Mouse (Mus musculus) brain, adult 2 months (tissue): Measurements from ENCODE around the gene Zfp106.

Source experiments
- DNase-seq: peaks from one replicate; pipeline ENCODE4 v3.0.0; 2011; ENCODE audit warnings: low read depth, low spot score

Zfp106 gene

DNA sequence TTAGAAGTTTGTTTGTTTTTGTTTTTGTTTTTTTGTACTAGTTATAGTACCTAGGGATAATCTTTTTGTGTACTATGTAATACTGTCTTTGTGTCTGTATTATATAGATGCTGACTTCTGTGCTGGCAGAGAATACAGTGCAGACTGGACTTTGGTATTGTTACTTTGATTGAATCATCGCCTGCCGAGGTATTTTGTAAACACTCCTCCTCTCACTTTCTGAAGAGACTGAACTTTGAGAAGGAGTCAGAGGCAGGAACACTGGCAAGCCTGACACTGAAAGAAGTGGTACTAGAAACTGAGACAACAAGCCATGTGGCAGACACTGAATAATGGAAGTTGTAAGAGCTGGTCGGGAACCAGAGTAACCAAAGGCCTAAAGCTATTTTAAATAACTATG lies 6.8 kb downstream of the Zfp106 start:
- no peak for DNase-seq

DNA sequence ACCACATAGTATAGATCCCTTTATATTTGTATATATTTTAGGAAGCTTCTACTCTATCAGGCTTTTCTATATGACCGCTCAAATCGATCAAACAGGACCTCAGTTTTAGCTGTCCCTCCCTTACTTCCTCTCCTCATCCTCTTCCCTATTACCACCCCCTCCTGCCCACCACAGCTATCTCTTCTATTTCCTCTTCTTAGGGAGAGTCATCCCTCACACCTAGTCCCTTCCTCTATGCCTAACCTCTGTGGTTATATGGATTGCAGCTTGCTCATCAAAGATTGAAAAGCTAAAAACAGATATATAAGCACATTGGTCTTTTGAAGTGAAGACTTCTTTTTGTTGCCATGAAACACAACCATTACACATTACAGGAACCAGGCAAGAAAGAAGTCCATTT lies 18.9 kb downstream of the Zfp106 start:
- no peak for DNase-seq

DNA sequence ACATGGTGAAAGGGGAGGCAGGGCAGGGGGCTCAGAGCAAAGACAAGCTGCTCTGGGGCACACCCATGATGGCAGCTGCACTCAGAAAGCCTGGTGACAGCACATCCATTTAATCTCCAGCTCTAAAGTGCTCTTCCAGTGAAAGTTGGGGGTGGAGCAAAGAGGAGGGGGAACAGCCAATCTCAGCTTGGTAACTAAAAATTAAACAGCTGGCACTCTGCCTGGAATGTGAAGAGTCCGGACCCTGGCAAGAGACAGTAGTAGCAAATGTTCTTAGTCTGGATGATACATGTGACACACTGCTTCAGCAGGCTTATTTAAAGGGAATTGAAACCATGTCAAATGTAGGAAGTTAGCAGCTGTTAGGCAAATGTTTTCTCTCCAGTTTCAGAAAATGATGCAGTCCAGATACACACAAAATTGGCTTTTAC lies 23.9 kb downstream of the Zfp106 start:
- DNase-seq = peak; percentile 94

DNA sequence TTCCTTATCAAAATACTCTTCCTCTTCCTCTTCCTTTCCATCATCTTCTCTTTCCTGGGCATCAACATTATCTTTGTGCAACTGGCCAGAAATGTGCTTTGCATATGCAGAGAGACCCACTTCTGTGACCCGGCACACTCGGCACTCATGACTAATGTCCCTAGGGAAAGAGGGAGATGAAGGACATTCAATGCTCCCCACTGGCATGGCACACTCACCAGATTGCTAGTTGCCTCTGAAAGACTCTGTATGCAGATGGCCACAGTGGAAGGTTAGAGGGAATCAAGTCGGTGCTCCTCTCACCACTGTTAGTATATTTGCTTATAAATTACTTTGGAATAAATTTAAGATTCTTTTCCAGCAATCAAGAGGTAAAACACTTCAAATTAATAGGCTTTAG lies 24.3 kb downstream of the Zfp106 start:
- peak; percentile 29 for DNase-seq

DNA sequence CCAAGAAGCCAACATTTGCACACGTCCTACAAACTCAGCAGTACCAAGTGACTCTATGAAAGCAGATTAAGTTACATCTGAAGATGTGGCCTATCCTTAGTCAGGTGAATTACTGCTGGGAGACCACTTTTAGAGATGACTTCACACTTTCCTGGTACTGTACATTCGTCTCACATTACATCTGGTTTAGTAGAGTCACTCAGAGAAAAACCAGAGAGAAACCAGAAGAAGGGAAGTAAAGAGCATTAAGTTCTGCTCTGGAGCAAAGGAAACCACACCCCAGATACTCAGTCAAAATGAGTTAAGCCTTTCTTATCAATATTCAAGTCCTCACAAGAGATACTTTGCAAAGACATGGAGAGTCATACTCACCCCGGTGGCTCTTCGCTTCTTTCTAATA lies 32.4 kb downstream of the Zfp106 start:
- no peak for DNase-seq

DNA sequence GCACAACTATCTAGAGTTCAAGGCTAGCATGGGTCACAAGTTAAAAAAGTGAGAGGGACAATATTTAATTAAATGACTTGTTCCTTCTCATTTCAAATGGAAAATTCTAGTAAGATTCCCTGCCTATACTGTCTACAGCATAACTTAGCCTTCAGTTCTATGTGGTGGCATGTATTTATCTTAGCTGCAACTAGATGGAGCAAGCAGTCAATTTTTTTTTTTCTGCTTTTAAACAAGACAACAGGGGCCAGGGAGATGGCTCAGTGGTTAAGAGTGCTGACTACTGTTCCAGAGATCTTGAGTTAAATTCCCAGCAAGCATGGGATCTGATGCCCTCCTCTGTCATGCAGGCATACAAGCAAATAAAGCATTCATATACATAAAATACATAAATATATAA lies 34.1 kb downstream of the Zfp106 start:
- DNase-seq = no peak

DNA sequence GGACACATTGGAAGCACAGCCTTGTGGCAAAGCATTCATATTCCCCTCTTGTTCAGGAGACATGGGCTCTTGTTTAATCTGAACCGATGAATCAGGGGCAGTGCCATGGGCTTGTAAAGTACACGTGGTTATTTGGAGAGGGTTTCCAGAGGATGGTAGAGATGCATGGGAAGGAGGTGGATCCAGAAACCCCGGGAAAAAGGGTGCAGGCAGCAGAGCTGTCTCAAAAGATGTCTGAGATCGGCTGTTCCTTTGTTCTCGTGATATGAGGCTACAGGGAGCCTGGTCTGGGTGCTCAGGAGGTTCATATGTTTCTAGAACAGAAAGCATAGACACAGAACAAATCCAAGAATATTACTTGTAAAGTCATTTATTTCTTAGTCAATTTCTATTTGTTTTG lies 36.9 kb downstream of the Zfp106 start:
- DNase-seq = no peak

DNA sequence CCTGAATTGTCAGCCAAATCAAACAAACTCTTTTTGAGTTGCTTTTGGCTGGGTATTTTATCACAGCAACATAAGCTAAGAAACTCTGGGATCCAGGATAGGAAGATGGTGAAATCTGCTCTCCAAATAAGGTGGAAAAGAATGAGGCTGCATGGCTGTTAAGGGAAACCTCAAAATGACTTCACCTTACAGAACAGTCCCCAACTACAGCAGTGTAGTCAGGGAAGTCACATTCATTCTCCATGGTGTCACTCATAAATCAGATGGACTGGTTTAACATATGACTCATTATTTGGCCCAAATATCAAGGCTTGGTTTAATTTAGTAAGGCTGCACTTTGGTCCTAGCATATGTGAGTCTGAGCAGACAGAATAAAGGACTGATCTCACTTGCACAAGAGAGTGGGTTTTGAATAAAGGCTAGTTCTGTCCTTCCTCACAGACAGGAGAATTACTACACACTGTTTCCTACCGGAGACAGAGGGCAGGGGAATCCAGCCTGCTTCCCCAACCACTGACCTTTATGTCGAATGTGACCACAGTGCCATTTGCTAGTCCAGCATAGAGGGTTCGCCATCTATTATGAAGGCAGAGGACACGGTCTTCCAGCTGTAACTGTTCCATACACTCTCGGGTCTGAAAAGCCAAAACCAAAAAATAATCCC lies 45.0 kb downstream of the Zfp106 start:
- no peak for DNase-seq

DNA sequence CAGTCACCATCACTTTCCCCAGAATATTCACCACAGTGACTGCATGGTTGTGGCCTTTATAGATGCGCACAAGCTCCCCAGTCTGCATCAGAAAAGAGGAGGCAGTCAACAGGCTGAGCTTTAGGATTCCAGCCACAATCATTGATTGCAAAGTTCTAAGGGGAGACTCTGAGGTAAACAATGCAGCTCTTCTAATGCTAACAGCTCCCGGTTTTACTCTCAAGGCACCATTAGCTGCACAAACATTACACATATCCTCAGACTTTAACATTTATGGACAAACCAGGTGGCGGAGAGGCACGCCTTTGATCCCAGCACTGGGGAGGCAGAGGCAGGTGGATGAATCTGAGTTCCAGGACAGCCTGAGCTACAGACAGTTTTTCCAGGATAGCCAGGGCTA lies 49.5 kb downstream of the Zfp106 start:
- no peak for DNase-seq

DNA sequence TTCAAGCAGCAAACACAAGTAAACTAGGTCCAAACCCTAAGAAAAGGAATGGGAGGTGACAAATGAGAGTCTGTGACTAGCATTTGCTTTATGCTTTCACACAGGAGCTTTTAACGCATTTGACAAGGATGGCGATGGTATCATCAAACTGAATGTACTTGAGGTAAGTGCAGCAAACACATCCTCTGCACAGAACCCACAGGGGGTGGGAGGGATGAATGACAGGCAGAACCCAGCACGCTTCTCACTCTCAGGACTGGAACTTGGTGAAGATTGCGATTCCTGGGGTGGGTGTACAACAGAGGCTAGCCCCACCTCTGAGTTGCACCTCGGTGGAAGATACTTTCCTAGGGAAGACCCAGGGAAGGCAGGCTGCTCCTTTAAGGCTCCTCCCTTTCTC lies 59.7 kb downstream of the Zfp106 start:
- DNase-seq = no peak

DNA sequence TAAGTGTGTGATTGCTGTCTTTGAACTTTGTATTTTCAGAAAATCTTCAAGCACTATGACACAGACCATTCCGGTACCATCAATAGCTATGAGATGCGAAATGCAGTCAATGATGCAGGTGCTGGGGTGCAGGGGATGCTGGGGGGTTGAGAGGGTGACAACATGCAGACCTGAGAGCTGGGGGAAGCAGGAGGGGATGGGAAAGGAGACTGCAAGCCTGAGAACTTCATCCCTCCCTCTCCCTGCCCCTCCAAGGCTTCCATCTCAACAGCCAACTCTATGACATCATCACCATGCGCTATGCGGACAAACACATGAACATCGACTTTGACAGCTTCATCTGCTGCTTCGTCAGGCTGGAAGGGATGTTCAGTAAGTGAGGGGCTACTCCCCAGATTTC lies 60.5 kb downstream of the Zfp106 start:
- DNase-seq = no peak

DNA sequence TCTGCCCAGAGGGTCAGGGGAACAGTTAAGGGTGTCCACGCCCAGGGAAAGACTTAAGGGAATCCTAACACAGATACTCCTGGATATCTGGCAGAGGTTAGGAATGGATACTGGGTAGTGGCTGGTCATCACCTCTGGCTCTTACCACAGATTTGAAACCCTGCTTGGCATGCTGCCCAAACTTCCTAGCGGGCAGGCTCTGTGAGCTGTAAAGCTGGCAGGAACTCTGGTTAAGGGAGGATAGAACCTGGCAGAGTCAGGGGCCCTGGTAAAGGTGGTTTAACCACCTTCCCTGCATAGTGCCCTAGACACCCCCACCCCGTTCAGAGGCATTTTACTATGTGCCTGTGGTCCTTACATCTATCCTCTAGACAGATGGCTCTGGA lies 61.0 kb downstream of the Zfp106 start:
- no peak for DNase-seq

DNA sequence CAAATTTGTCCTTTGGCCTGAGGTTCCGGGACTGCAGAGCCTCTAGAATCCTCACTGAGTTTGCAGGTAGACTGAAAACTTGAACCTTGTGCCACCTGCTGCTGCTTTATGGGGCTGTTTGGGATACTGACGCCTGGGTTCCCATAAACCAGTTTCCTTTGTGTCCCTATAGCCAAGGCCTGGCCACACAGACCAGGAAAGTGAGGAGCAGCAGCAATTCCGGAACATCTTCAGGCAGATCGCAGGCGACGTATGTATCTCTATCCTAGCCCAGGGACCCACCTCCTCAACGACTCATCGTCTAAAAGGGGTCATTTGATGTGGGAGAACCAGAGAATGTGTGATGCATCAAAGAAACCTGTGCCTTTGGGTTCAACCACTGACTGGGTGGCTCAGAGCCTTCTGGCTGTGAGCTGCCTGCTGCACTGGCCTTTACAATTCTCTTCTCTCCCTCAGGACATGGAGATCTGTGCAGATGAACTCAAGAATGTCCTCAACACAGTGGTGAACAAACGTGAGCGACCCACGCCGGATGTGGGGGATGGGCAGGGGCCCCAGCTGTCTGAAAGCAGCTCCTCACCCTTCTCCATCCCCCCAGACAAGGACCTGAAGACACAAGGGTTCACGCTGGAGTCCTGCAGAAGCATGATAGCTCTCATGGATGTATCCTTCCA lies 61.6 kb downstream of the Zfp106 start:
- DNase-seq = no peak

DNA sequence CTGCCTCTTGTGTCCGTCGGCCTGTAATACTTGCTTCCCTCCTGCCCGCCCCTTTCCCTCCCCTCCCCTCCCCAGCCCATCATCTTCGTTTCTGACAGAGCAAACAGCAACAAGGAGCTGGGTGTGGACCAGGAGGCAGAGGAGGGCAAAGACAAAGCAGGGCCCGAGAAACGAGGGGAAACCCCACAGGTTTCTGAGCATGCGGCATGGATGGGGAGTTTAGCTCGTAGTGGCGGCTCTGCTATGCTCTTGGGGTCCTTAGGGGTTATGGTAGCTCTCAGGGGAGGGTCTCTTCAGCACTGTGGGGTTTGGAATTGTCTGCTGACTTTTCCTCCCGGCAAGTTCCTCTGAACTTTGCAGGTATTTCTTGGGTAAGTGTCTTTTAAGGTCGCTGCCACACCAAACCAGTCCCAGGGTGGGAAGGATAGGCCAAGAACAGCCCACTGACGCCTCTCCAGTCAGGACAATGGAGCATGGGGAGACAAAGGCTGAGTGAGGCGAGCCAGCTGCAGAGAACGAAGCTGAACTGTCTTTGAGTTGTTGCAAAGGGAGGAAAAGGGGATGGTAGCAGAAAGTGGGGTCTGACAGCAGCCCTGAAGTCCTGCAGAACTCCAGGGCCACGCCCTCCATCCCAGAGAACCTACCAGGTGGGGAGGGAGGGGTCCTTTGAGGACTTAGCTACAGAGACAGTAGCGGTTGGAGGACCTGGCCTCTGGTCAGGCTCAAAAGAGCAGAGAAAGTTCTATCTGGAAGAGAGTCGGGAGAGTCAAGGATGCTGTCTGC lies 62.3 kb downstream of the Zfp106 start:
- DNase-seq = no peak

DNA sequence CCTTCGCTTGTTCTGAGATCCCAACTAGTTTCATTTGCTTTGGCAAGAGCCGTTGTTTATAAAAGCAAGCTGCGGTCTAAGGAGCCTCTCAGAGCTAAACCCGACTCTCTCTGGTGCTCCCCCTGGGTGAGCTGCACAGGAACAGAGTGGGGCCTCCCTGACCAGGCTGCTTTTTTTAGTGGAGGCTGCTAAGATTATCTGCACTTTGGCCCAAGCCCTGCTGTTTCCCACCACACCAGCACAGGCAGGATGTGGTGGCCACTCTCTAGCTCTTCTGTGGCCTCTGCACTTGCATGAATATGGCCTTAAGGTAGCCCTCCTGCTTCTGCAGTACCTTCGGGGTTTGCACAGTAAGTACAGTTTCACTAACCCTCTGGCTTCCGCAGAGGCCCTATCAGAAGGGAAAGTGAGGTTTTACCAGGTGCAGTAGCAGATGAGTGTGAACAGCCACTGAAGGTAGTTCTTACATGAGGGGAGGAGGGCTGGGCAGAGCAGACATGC lies 63.6 kb downstream of the Zfp106 start:
- no peak for DNase-seq

DNA sequence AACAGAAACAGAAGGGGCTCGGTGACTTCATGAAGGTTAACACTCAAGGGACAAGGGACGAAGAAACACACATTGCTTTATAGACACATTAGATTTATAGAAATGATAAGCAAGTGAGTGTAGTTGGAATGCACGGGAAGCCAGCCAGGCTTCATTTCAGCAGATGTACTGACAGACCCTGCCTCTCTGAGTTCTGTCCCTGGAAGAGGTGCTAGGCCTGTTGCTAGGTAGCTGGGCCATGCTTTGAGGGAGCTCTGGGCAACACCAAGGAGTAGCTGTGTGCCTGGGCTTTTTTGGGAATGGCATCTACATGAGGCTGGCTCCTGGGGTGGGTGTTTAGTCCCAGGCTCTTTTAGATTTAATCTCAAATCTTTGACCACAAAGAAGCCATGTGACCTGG lies 67.1 kb downstream of the Zfp106 start:
- DNase-seq = peak; percentile 66

DNA sequence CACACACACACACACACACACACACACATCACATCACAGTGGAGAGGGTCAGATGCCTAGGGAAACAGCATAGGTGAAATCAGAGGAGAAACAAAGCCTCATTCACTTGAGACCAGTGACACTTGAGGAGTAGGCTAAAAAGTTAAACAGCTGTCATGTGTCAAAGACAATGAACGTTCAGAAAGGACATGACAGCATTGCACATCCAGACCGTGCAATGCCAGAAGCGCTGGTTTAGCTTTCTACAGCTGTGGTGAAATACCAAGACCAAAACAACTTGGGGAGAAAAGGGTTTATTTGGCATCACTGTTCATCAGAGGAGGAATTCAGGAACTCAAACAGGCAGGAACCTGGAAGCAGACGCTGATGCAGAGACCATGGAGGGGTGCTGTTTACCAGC lies 70.4 kb downstream of the Zfp106 start:
- DNase-seq = no peak

DNA sequence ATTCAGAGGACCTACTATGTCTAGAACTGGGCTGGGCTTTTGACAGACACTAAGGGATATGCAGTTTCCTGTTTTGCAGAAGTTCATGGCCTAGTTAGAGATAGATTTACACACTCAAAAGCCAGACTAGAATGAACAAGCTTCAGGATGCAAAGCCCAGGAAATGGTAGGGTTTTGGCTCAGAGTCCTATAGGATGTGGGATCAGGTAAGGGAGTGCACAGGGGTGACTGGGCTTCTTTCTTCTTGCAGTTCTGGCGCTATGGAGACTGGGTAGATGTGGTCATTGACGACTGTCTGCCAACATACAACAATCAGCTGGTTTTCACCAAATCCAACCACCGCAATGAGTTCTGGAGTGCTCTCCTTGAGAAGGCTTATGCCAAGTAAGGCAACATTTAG lies 79.4 kb downstream of the Zfp106 start:
- DNase-seq = no peak

DNA sequence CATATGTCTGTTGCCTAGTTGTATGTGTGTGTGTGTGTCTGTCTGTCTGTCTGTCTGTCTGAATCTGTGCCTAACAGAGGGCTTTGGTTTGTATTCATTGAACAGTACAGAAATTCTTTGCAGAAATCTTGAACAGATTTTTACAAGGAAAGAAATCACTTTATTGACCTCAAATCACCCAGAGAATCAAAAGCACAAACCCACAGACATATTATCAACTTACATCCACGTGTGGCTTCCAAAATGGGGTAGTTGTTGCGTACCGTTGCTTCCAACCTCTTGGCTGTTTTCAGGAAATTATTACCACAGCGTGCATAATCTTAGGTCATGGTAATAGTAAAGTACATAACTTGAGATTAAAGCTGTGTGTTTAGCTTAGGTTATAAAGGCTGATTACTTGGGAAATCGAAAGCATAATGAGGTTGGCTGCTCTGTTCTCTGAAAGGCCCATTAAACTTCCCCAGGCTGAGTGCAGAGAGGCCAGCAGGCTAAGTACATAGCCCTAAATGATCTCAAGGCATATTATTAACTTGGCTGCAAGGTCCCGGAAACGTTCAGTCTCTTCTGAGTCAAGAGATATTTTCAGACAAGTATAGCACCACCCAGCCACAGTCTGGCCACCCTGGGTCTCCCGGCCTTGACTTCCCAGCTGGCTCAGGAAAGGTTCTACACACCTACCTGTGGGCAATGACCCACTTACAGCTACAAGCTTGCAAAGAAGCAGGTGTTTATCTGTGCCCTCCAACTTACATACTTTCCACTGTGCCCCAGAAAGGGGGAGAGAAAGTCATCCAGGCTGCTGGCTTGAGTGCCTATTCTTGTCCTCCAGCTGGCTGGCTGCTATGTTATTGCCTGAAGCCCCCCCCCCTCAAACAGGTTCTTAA lies 80.9 kb downstream of the Zfp106 start:
- peak; percentile 27 for DNase-seq

DNA sequence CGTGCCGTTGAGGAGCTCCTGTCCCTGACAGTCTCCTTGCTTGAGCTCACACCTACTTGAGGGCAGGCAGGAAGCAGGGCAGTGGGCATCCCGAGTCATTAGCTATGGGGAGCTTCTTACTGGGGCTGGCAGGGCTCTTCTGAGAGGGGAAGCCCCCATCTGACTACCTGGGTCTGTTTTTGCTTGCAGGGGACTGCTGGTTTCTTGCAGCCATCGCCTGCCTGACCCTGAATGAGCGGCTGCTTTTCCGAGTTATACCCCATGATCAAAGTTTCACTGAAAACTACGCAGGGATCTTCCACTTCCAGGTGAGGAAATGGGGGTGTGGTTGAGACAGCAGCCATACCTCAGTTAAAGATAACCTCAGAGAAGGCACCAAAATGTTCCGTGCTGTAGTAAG lies 81.7 kb downstream of the Zfp106 start:
- no peak for DNase-seq

DNA sequence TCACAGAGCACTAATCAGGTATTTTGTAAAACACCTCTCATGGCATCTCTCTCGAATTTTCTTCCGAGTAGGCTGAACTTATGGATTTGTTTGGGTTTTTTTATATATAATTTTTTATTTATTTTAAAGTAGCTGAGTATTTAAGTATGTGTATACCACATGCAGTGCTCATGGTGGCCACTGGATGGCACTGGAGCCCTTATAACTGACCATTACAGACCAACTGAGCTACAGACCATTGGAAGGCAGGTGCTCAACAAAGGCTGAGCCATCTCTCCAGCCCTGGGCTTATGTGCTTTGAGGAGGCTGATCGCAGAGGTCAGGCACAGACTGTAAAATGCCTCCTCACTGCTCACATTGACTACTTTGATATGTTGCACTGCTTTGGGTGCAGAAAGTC lies 85.0 kb downstream of the Zfp106 start:
- peak; percentile 77 for DNase-seq
